Mouse (Mus musculus): ENCODE measurements at regions not wholly inside any gene's neighbourhood (a gene's known extent, or its start where the extent isn't known, plus 50 kb on each side); places are given as distances from the start of the nearest gene placed in this dataset.

GRCm38 (mm10) chr2:117071098-117071497, 50.1 kb upstream of the Spred1 start:
- Histone ChIP-seq H3K27ac (ENCODE audit: low read depth, low read length) (no peak overlapping the region), H3K27me3 (ENCODE audit: control insufficient read depth, insufficient read depth, low read length) (no peaks in the 10 kb centered on the region), H3K4me2 (ENCODE audit: low read depth, low read length, severe bottlenecking) (no peak overlapping the region), H3K4me3 (ENCODE audit: low read depth, low read length) (no peak overlapping the region), H3K9me3 (ENCODE audit: control insufficient read depth, low read length) (no peaks in the 10 kb centered on the region), H3K4me1 (replicated peaks; ENCODE audit: control insufficient read depth, insufficient read depth, low read length) (no peaks in the 10 kb centered on the region), H3K36me3 (ENCODE audit: control insufficient read depth, insufficient read depth, low read length) (no peaks in the 10 kb centered on the region), H3K9ac (ENCODE audit: low read length) (no peak overlapping the region)
- DNase-seq (ENCODE audit: low spot score) (no peak), ATAC-seq (replicated peaks; ENCODE audit: low FRiP score) (no peak)

All from forebrain, embryonic 11.5 days (tissue).